Mouse (Mus musculus): Measurements from ENCODE around the gene Arl2bp. TPM values are rescaled to one million over a fixed set of nuclear protein-coding genes. Genes with fewer than 3 reads are reported as not detected.

Gene Arl2bp
- 100 to 1,000 TPM; 158 to 163 TPM for total RNA-seq (2021)
- long read RNA-seq, transcript Arl2bp-201 (6 exons, 2,063 nt), result major isoform, 11 of 21 reads
- long read RNA-seq, partial matches to known transcripts, result 0 of 21 reads
- long read RNA-seq, other reads (novel, unspliced or antisense), result 10 of 21 reads

GRCm38 (mm10) chr8:94666456-94667308 is at the start of gene Arl2bp:
Gene Arl2bp, plus strand, starts transcription at chr8:94666600.
- DNase-seq (ENCODE audit: low spot score in 2 of 2), result peak; percentile 92 to 94

GRCm38 (mm10) chr8:94624885-94625284 is 41.5 kb upstream of the Arl2bp start:
- no peak for DNase-seq (ENCODE audit: low spot score in 2 of 2)

GRCm38 (mm10) chr8:94633564-94634194 is 32.7 kb upstream of the Arl2bp start:
- no peak for DNase-seq (ENCODE audit: low spot score in 2 of 2)

- DNase-seq (ENCODE audit: low spot score in 2 of 2), result no peak
Measured at GRCm38 (mm10) chr8:94634211-94634610, 32.2 kb upstream of the Arl2bp start.

- no peak for DNase-seq (ENCODE audit: low spot score in 2 of 2)
Measured at GRCm38 (mm10) chr8:94641183-94641582, 25.2 kb upstream of the Arl2bp start.

GRCm38 (mm10) chr8:94641938-94642337 is 24.5 kb upstream of the Arl2bp start:
- DNase-seq (ENCODE audit: low spot score in 2 of 2), result no peak

GRCm38 (mm10) chr8:94645202-94645601 is 21.2 kb upstream of the Arl2bp start:
- DNase-seq (ENCODE audit: low spot score in 2 of 2), result no peak

- DNase-seq (ENCODE audit: low spot score in 2 of 2), result no peak
Measured at GRCm38 (mm10) chr8:94646165-94646564, 20.2 kb upstream of the Arl2bp start.

- no peak for DNase-seq (ENCODE audit: low spot score in 2 of 2)
Measured at GRCm38 (mm10) chr8:94649496-94649895, 16.9 kb upstream of the Arl2bp start.

- no peak for DNase-seq (ENCODE audit: low spot score in 2 of 2)
Measured at GRCm38 (mm10) chr8:94652951-94653350, 13.4 kb upstream of the Arl2bp start.

- no peak for DNase-seq (ENCODE audit: low spot score in 2 of 2)
Measured at GRCm38 (mm10) chr8:94654994-94655393, 11.4 kb upstream of the Arl2bp start.

- DNase-seq (ENCODE audit: low spot score in 2 of 2), result no peak
Measured at GRCm38 (mm10) chr8:94658031-94658430, 8.4 kb upstream of the Arl2bp start.

GRCm38 (mm10) chr8:94660418-94660817 is 6.0 kb upstream of the Arl2bp start:
- DNase-seq (ENCODE audit: low spot score in 2 of 2), result no peak

- DNase-seq (ENCODE audit: low spot score in 2 of 2), result no peak
Measured at GRCm38 (mm10) chr8:94664722-94665121, 1.7 kb upstream of the Arl2bp start.

- DNase-seq (ENCODE audit: low spot score in 2 of 2), result peak in 1 of 2 experiments; percentile 4
Measured at GRCm38 (mm10) chr8:94674384-94674783, 8.0 kb downstream of the Arl2bp start.

- peak in 1 of 2 experiments; percentile 9 for DNase-seq (ENCODE audit: low spot score in 2 of 2)
Measured at GRCm38 (mm10) chr8:94675923-94676322, 9.5 kb downstream of the Arl2bp start.

GRCm38 (mm10) chr8:94678582-94678981 is 12.2 kb downstream of the Arl2bp start:
- DNase-seq (ENCODE audit: low spot score in 2 of 2), result peak in 1 of 2 experiments; percentile 17

GRCm38 (mm10) chr8:94680414-94680813 is 14.0 kb downstream of the Arl2bp start:
- DNase-seq (ENCODE audit: low spot score in 2 of 2), result no peak

GRCm38 (mm10) chr8:94682732-94683524 is 16.5 kb downstream of the Arl2bp start:
- DNase-seq (ENCODE audit: low spot score in 2 of 2), result peak in 1 of 2 experiments; percentile 6

- DNase-seq (ENCODE audit: low spot score in 2 of 2), result no peak
Measured at GRCm38 (mm10) chr8:94684287-94684686, 17.9 kb downstream of the Arl2bp start.

- DNase-seq (ENCODE audit: low spot score in 2 of 2), result peak; percentile 6 to 19
Measured at GRCm38 (mm10) chr8:94685953-94686352, 19.6 kb downstream of the Arl2bp start.

All from layer of hippocampus, postnatal 10 days (tissue).